Mouse (Mus musculus): Measurements from ENCODE around the gene Napepld. TPM values are rescaled to one million over a fixed set of nuclear protein-coding genes. Genes with fewer than 3 reads are reported as not detected.

Gene Napepld
- polyA plus RNA-seq, 1 experiment from 2014 or later = 5.1 TPM

DNA sequence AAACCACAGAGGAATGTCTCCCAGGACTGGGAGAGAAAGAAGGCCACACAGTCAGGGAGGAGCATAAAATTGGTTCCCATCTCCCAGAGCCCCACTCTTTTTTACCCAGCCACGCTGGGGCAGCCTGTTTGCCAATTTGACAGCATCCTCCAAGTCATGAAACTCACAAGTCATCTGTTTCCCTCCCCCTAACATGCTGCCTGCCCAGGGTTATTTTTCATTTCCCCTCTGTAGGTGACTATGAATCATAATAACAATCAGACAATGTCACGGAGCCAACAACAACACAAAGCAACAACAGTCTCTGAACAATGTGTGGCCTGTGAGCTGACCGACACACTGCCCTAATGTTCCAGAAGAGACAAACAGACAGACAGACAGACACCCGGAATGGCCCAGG is 21.2 kb downstream of the Napepld start:
- no peak overlapping the region for H3K4me3 ChIP-seq (ENCODE audit: low read depth, low read length)
- H3K4me1 ChIP-seq (ENCODE audit: insufficient read depth) = no peaks in the 10 kb centered on the region
- TF ChIP-seq CTCF (IDR thresholded peaks at IDR 0.05; ENCODE audit: low read depth) = no peak
- H3K9ac ChIP-seq = no peak overlapping the region
- ATAC-seq (ENCODE audit: insufficient read depth) (no peak), DNase-seq (no peak)
- 73% methylated on average over 4 of the region's 4 CpGs for whole genome bisulfite sequencing
- H3K36me3 ChIP-seq (ENCODE audit: insufficient read depth) = peaks cover 10% of the 10 kb centered on the region; the same call in 1 of the 2 replicates
- H3K27ac ChIP-seq (ENCODE audit: low read depth) = no peak overlapping the region
- no peak overlapping the region for H3K4me2 ChIP-seq
- H3K27me3 ChIP-seq (ENCODE audit: insufficient read depth, low read length) = no peaks in the 10 kb centered on the region
- no peaks in the 10 kb centered on the region for H3K9me3 ChIP-seq (ENCODE audit: low read depth, low read length)

DNA sequence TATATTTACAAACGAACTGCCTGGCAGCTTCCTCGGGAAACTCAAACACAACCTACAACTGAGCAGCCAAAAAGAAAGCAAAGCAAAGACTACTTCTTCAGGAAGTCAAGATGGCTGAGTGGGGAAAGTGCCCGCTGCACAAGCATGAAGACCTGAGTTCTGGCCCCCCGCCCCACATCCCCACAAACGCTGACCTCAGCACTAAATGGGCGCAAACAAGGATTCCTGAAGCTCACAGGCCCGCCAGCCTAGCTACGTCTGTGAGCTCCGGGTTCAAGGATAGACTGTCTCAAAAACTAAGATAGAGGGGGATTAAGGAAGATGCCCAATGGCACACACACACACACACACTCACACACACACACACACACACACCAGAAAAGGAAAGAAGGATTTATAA is 22.8 kb downstream of the Napepld start:
- no peak overlapping the region for H3K4me2 ChIP-seq
- no peaks in the 10 kb centered on the region for H3K4me1 ChIP-seq (ENCODE audit: insufficient read depth)
- H3K27me3 ChIP-seq (ENCODE audit: insufficient read depth, low read length) = no peaks in the 10 kb centered on the region
- no peak for DNase-seq
- H3K36me3 ChIP-seq (ENCODE audit: insufficient read depth) = peaks cover 15% of the 10 kb centered on the region; the same call in 1 of the 2 replicates
- ATAC-seq (ENCODE audit: insufficient read depth) = no peak
- no peak overlapping the region for H3K27ac ChIP-seq (ENCODE audit: low read depth)
- TF ChIP-seq CTCF (IDR thresholded peaks at IDR 0.05; ENCODE audit: low read depth) = no peak
- no peaks in the 10 kb centered on the region for H3K9me3 ChIP-seq (ENCODE audit: low read depth, low read length)
- H3K4me3 ChIP-seq (ENCODE audit: low read depth, low read length) = no peak overlapping the region
- H3K9ac ChIP-seq = no peak overlapping the region
- WGBS = 92% methylated on average over 9 of the region's 9 CpGs

DNA sequence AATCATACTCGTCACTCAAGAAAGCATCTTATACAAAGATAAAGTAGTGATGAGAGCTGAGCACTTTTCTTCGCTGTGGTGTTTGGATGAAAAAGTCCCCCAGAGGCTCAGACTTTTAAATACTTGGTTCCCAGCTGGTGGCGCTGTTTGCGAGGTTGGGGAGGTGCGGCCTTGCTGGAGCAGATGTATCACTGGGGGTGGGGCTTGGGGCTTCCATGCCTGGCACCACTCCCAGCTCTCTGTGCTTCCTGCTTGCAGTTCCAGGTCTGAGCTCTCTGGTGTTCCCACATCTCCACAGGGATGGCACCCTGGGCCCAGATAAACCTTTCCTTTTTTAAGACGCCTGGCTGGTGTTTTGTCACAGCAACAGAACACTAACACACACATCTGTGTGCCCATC is 23.3 kb downstream of the Napepld start:
- ATAC-seq (ENCODE audit: insufficient read depth) (no peak), DNase-seq (no peak)
- H3K4me2 ChIP-seq = no peak overlapping the region
- no peak overlapping the region for H3K9ac ChIP-seq
- no peaks in the 10 kb centered on the region for H3K9me3 ChIP-seq (ENCODE audit: low read depth, low read length)
- no peak overlapping the region for H3K4me3 ChIP-seq (ENCODE audit: low read depth, low read length)
- H3K4me1 ChIP-seq (ENCODE audit: insufficient read depth) = no peaks in the 10 kb centered on the region
- no peak for TF ChIP-seq CTCF (IDR thresholded peaks at IDR 0.05; ENCODE audit: low read depth)
- no peaks in the 10 kb centered on the region for H3K27me3 ChIP-seq (ENCODE audit: insufficient read depth, low read length)
- peaks cover 15% of the 10 kb centered on the region; the same call in 1 of the 2 replicates for H3K36me3 ChIP-seq (ENCODE audit: insufficient read depth)
- WGBS = 89% methylated on average over 6 of the region's 6 CpGs
- H3K27ac ChIP-seq (ENCODE audit: low read depth) = no peak overlapping the region

DNA sequence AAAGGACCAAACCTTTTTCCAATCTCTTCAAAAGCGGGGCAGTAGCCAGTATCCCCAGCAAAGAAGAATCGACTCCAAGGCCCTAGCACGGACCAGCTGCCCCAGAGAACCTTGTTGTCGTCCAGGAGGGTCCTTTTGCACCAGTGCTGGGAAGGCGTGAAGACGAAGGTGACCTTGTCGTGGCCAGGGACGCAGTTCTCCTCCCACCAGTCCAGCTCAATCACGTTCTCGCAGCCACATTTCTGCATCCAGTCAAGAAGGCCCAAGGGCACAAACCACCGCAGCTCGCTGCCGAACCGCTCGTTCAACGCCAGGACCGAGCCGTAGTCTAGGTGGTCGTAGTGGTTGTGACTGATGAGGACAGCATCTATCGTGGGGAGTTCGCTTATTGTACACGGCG is 25.7 kb downstream of the Napepld start:
- H3K27ac ChIP-seq (ENCODE audit: low read depth) = no peak overlapping the region

DNA sequence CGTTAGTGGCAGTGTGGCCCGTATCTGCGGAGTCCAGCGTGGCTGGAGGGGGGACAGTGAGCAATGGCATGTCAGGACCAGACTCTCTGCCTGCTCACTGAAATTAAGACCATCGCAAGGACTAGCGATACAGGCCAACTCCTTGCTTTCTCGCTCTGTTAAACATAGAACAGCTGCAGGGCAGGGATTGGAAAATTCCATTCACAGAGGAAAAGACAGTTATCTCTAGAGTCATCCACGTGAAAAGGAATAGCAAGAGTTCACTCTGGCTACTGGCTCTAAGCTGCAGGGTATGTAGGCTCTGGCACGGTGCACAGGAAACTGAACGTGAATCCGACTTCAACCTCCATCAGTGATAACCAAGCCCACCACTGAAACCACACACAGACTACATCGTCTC is 26.2 kb downstream of the Napepld start:
- 81% methylated on average over 12 of the region's 12 CpGs for WGBS
- no peak overlapping the region for H3K27ac ChIP-seq (ENCODE audit: low read depth)
- no peaks in the 10 kb centered on the region for H3K27me3 ChIP-seq (ENCODE audit: insufficient read depth, low read length)
- no peak overlapping the region for H3K4me2 ChIP-seq
- no peaks in the 10 kb centered on the region for H3K4me1 ChIP-seq (ENCODE audit: insufficient read depth)
- H3K4me3 ChIP-seq (ENCODE audit: low read depth, low read length) = no peak overlapping the region
- no peak for TF ChIP-seq CTCF (IDR thresholded peaks at IDR 0.05; ENCODE audit: low read depth)
- H3K9me3 ChIP-seq (ENCODE audit: low read depth, low read length) = no peaks in the 10 kb centered on the region
- DNase-seq = no peak
- H3K36me3 ChIP-seq (ENCODE audit: insufficient read depth) = peaks cover 13% of the 10 kb centered on the region; the same call in 1 of the 2 replicates
- no peak overlapping the region for H3K9ac ChIP-seq
- ATAC-seq (ENCODE audit: insufficient read depth) = no peak

More for the DNA sequence above, 25.7 kb downstream of the Napepld start:
- DNase-seq (no peak), ATAC-seq (ENCODE audit: insufficient read depth) (no peak)
- Histone ChIP-seq H3K9me3 (ENCODE audit: low read depth, low read length) (no peaks in the 10 kb centered on the region), H3K4me2 (no peak overlapping the region), H3K4me3 (ENCODE audit: low read depth, low read length) (no peak overlapping the region), H3K27me3 (ENCODE audit: insufficient read depth, low read length) (no peaks in the 10 kb centered on the region), H3K9ac (no peak overlapping the region), H3K4me1 (ENCODE audit: insufficient read depth) (no peaks in the 10 kb centered on the region), H3K36me3 (ENCODE audit: insufficient read depth) (peaks cover 13% of the 10 kb centered on the region; the same call in 1 of the 2 replicates)
- no peak for TF ChIP-seq CTCF (IDR thresholded peaks at IDR 0.05; ENCODE audit: low read depth)
- WGBS = 92% methylated on average over 23 of the region's 23 CpGs

DNA sequence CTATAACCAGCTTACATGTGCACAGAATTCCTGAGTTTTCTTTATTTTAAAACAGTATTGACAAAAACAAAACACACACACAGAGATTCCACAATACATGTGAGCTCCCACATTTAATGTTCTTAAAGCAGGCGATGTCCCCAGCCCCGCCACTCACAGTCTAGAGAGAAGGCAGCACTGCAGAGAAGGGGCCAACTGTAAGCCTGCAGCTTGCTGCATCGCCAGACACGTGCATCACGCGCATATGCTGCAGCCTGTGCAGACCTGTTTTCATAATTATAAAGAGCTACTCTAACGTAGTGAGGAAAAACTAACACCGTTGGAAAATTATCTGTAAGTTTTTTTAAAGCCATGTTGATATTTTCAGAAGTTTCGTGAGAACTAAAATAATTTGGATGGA is 27.5 kb downstream of the Napepld start:
- TF ChIP-seq CTCF (IDR thresholded peaks at IDR 0.05; ENCODE audit: low read depth) = no peak
- 80% methylated on average over 9 of the region's 9 CpGs for WGBS
- no peak overlapping the region for H3K4me3 ChIP-seq (ENCODE audit: low read depth, low read length)
- H3K9me3 ChIP-seq (ENCODE audit: low read depth, low read length) = no peaks in the 10 kb centered on the region
- H3K9ac ChIP-seq = no peak overlapping the region
- no peak overlapping the region for H3K27ac ChIP-seq (ENCODE audit: low read depth)
- H3K4me2 ChIP-seq = no peak overlapping the region
- ATAC-seq (ENCODE audit: insufficient read depth) = no peak
- no peak for DNase-seq
- H3K27me3 ChIP-seq (ENCODE audit: insufficient read depth, low read length) = no peaks in the 10 kb centered on the region
- no peaks in the 10 kb centered on the region for H3K4me1 ChIP-seq (ENCODE audit: insufficient read depth)
- peaks cover 13% of the 10 kb centered on the region; the same call in 1 of the 2 replicates for H3K36me3 ChIP-seq (ENCODE audit: insufficient read depth)

DNA sequence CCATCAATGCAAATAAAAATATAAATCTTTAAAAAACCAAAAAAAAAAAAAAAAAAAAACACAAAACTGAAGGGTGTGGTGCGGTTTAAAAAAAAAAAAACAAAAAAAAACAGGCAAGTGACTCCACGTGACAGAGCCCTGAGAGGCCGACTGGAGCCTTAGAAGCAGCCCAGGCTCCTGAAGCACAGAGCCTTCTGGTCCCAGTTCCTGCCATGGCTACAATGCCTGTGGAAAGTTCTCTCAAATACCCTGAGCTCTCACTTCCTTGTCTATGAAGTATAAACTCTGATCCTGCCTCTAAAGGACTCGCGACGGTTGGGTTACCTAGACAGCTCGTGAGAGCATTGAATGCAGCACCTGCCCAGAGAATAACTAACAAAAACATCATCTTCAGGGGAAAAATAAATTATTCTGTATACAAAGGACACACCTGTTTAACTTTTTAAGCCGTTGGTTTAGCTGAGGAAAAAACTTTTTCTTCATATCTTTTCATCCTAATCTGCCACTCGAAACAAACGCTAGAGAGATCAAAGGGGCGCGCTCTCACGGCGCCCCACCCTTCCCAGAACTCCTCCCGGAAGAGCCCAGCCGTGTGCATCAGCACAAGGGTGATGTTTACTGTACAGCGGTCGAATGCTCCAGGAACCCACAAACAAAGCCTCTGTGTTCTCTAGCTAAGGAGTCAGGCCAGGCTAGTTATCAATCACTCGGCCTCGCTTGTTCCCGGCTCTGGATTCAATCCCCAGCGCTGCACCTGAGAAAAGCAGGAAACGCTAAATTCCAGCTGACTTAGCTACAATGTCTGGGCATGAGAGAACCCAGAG is 28.2 kb downstream of the Napepld start:
- peak; percentile 26 for DNase-seq
- H3K27ac ChIP-seq (ENCODE audit: low read depth) = no peak overlapping the region

More for the DNA sequence above, 28.2 kb downstream of the Napepld start:
- H3K9me3 ChIP-seq (ENCODE audit: low read depth, low read length) = no peaks in the 10 kb centered on the region
- no peaks in the 10 kb centered on the region for H3K27me3 ChIP-seq (ENCODE audit: insufficient read depth, low read length)
- WGBS = 30% methylated on average over 23 of the region's 23 CpGs
- TF ChIP-seq CTCF (IDR thresholded peaks at IDR 0.05; ENCODE audit: low read depth) = no peak
- H3K36me3 ChIP-seq (ENCODE audit: insufficient read depth) = peaks cover 13% of the 10 kb centered on the region; the same call in 1 of the 2 replicates
- no peak overlapping the region for H3K9ac ChIP-seq
- peak overlapping the region; percentile 51 for H3K4me2 ChIP-seq
- no peak; the same call in 1 of the 2 replicates for ATAC-seq (ENCODE audit: insufficient read depth)
- H3K4me3 ChIP-seq (ENCODE audit: low read depth, low read length) = peak overlapping the region; percentile 13; the same call in 1 of the 2 replicates
- no peaks in the 10 kb centered on the region for H3K4me1 ChIP-seq (ENCODE audit: insufficient read depth)
